Comparison of ENCODE assay signal across 17 mouse cellular contexts in genomic region chr7:53955654-53956053, GRCm38 (mm10).
"Had no signal": no experiment of that assay in that cellular context is flagged by ENCODE, and none has a peak within 500 bp of the region (broad histone marks: within the 10 kb centered on the region; RNA-seq: fewer than 3 reads in every experiment).

No protein-coding gene starts in this region.

- DNase-seq: lung, adult 18-20 months; lung, embryonic 14.5 days; lung, postnatal 10 days; lung, postnatal 4 days; retina, postnatal 1 day; right cerebral cortex, adult 18-20 months; right cerebral cortex, postnatal 25 days; right cerebral cortex, postnatal 4 days; spleen, adult 18-20 months; thymus, adult 18-20 months; thymus, postnatal 14 days; thymus, postnatal 36 days had no signal

- H3K4me2 ChIP-seq: lung, embryonic 14.5 days; midbrain, embryonic 11.5 days; neural tube, embryonic 13.5 days; neural tube, embryonic 15.5 days had no signal

- H3K27me3 ChIP-seq: neural tube, embryonic 13.5 days; neural tube, embryonic 15.5 days had no signal

- H3K9ac ChIP-seq: liver, embryonic 14.5 days; lung, embryonic 14.5 days; neural tube, embryonic 13.5 days; neural tube, embryonic 15.5 days had no signal

- H3K4me3 ChIP-seq: myocyte; neural tube, embryonic 13.5 days; neural tube, embryonic 15.5 days had no signal

- H3K9me3 ChIP-seq: neural tube, embryonic 13.5 days; neural tube, embryonic 15.5 days had no signal

- H3K36me3 ChIP-seq: neural tube, embryonic 13.5 days; neural tube, embryonic 15.5 days had no signal

- H3K27ac ChIP-seq: liver, embryonic 14.5 days; neural tube, embryonic 13.5 days; neural tube, embryonic 15.5 days had no signal

- H3K4me1 ChIP-seq: neural tube, embryonic 13.5 days; neural tube, embryonic 15.5 days had no signal
